Mouse (Mus musculus): ENCODE results near the gene Isg20. TPM values are rescaled to one million over a fixed set of nuclear protein-coding genes. Genes with fewer than 3 reads are reported as not detected.

Isg20 gene
- total and polyA plus RNA-seq, 2 experiments from 2014 or later: 0.38 to 0.87 TPM

DNA sequence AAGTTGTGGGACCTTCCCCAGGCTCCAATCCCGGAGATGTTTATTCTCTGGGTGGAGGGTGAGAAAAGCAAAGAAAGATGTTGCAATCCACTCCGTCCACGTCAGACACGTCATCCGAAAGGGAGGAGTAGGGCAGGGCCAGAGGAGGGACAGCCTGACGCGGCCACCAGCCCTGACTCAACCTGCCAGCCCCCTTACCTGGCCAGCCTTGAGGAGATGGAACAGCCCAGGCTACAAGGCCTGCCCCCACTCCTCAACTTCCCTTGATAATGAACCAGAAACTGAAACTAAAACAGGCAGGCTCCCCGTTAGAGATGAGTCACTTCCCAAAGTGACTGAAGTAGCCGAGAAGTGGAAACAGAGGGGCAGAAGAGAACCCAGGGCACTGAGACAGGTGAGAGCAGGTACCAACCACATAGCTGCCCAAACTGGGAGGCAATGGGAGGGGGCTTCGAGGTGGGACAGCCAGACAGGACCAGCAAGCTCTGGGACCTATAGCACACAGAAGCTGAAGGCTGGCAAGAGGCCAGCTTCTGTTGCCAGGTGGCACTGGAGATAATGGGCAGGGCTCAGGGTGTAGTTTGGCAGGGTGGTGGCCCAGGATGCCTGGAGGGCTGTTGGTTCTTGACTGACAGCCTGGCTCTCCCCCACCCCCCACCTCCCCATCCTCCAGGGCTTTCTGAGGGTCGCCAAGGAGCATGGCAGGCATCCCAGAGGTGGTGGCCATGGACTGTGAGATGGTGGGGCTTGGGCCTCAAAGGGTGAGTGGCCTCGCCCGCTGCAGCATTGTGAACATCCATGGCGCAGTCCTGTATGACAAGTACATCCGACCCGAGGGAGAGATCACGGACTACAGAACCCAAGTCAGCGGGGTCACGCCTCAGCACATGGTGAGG lies 673 bp downstream of the Isg20 start:
- no peak for TF ChIP-seq CTCF (IDR thresholded peaks at IDR 0.05; ENCODE audit: low read depth)
- DNase-seq (no peak), ATAC-seq (no peak)

DNA sequence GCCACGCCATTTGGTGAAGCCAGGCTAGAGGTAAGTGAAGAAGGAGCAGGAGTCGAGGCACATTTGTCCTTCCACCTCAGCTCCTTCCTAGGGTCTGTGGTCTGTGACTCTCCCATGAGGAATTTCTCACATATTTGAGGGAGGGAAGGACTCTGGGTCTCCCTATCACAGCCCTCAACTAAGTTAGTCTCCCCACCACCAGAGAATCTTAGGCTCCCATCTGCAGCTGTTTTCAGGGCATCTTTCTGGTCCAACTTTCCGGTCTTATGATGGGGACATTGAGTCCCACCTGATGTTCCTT lies 1.3 kb downstream of the Isg20 start:
- H3K4me2 ChIP-seq (ENCODE audit: low read depth): no peak overlapping the region
- H3K9me3 ChIP-seq (ENCODE audit: low read length): no peaks in the 10 kb centered on the region
- no peak overlapping the region for H3K9ac ChIP-seq
- H3K4me1 ChIP-seq (ENCODE audit: insufficient read depth): peaks cover 6% of the 10 kb centered on the region; the same call in 1 of the 2 replicates
- no peak for ATAC-seq
- no peak overlapping the region for H3K27ac ChIP-seq (ENCODE audit: low read depth, low read length)
- H3K36me3 ChIP-seq (ENCODE audit: insufficient read depth): 0 out of 2 replicates have a peak, but pooled peaks cover 5% of the 10 kb centered on the region
- no peak for DNase-seq
- TF ChIP-seq CTCF (IDR thresholded peaks at IDR 0.05; ENCODE audit: low read depth): no peak
- no peaks in the 10 kb centered on the region for H3K27me3 ChIP-seq (ENCODE audit: insufficient read depth, low read length)
- WGBS: 91% methylated on average over 3 of the region's 3 CpGs
- no peak overlapping the region for H3K4me3 ChIP-seq (ENCODE audit: low read depth, low read length)

More for the DNA sequence above, 673 bp downstream of the Isg20 start:
- H3K36me3 ChIP-seq (ENCODE audit: insufficient read depth): 0 out of 2 replicates have a peak, but pooled peaks cover 5% of the 10 kb centered on the region
- no peaks in the 10 kb centered on the region for H3K9me3 ChIP-seq (ENCODE audit: low read length)
- H3K4me2 ChIP-seq (ENCODE audit: low read depth): no peak overlapping the region
- H3K4me1 ChIP-seq (ENCODE audit: insufficient read depth): peaks cover 6% of the 10 kb centered on the region; the same call in 1 of the 2 replicates
- no peak overlapping the region for H3K27ac ChIP-seq (ENCODE audit: low read depth, low read length)
- H3K27me3 ChIP-seq (ENCODE audit: insufficient read depth, low read length): no peaks in the 10 kb centered on the region
- H3K9ac ChIP-seq: no peak overlapping the region
- 77% methylated on average over 19 of the region's 19 CpGs for WGBS
- H3K4me3 ChIP-seq (ENCODE audit: low read depth, low read length): no peak overlapping the region

DNA sequence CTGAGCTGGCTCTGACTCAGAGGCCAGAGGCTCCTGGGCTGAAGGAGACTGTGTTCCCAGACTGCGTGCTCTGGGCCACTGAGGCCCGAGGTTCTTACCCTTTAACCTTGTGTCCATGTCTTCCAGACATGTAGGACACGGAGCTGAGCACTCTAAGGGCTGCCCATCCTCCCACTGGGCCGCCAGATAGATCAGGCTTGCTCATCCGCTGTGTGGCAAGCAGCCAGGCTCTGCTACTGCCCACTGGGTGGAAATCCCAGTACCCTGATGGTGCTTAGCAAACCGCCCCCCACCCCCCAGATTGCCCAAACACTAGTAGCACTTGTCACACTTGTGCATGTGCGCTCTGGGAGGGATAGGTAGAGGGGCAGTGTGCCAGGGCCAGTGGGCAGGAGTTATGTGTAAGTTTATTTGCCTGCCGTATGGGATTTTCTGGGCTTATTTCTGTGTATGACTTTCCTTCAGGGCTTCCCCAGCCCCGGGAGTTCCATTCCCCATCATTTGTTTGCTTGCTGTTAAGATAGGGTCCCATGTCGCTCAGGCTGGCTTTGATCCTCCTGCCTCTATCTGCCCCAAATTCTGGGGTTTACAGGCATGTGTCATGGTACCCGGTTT lies 1.8 kb downstream of the Isg20 start:
- WGBS: 85% methylated on average over 11 of the region's 11 CpGs
- H3K36me3 ChIP-seq (ENCODE audit: insufficient read depth): 0 out of 2 replicates have a peak, but pooled peaks cover under 1% of the 10 kb centered on the region
- no peak overlapping the region for H3K27ac ChIP-seq (ENCODE audit: low read depth, low read length)
- ATAC-seq: no peak
- no peak for TF ChIP-seq CTCF (IDR thresholded peaks at IDR 0.05; ENCODE audit: low read depth)
- no peaks in the 10 kb centered on the region for H3K27me3 ChIP-seq (ENCODE audit: insufficient read depth, low read length)
- DNase-seq: no peak
- peaks cover 6% of the 10 kb centered on the region; the same call in 1 of the 2 replicates for H3K4me1 ChIP-seq (ENCODE audit: insufficient read depth)
- no peak overlapping the region for H3K9ac ChIP-seq
- no peak overlapping the region for H3K4me3 ChIP-seq (ENCODE audit: low read depth, low read length)
- no peaks in the 10 kb centered on the region for H3K9me3 ChIP-seq (ENCODE audit: low read length)
- no peak overlapping the region for H3K4me2 ChIP-seq (ENCODE audit: low read depth)

DNA sequence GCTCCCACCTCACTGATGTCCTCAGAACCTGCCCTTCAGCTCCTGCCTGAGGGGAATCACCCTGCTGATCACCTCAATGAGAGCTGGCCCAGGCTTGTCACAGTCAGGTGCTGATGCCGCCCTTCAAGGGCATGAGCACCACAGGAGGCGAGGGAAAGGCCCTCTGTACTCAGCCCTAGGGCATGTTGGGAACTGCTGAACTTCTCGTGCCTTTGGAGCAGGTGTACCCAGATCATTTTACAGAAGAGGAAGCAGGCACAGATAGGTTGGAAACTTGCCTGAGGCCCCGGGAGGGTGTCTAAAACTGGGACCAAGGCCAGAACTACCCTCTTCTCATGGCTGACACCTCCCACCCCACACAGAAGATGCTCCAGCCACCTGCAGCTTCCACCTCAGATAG lies 5.5 kb downstream of the Isg20 start:
- no peak for TF ChIP-seq CTCF (IDR thresholded peaks at IDR 0.05; ENCODE audit: low read depth)
- H3K9ac ChIP-seq: no peak overlapping the region
- no peaks in the 10 kb centered on the region for H3K27me3 ChIP-seq (ENCODE audit: insufficient read depth, low read length)
- H3K36me3 ChIP-seq (ENCODE audit: insufficient read depth): no peaks in the 10 kb centered on the region
- no peak overlapping the region for H3K4me2 ChIP-seq (ENCODE audit: low read depth)
- H3K27ac ChIP-seq (ENCODE audit: low read depth, low read length): no peak overlapping the region
- H3K4me3 ChIP-seq (ENCODE audit: low read depth, low read length): no peak overlapping the region
- 60% methylated on average over 4 of the region's 4 CpGs for WGBS
- ATAC-seq (no peak), DNase-seq (no peak)
- no peaks in the 10 kb centered on the region for H3K4me1 ChIP-seq (ENCODE audit: insufficient read depth)
- H3K9me3 ChIP-seq (ENCODE audit: low read length): no peaks in the 10 kb centered on the region

DNA sequence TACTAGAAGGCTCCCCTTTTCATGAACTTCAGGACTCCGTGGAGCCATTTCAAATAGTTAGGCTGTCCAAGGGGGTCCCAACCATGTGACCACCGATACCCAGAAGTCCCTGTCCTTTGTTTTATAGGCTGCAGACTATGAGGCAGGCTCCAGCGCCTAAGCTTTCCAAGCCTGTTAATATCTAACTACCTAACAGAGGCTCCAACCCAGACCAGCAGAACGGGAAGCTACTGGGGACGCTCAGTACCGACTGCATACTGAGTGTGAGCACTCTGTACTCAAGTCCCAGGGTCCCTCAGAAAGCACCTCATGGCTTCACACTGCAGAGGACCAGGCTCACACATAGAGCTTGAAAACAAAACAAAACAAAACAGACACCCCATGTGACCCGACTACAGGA lies 9.3 kb downstream of the Isg20 start:
- Histone ChIP-seq H3K27me3 (ENCODE audit: insufficient read depth, low read length) (no peaks in the 10 kb centered on the region), H3K4me1 (ENCODE audit: insufficient read depth) (no peaks in the 10 kb centered on the region), H3K4me3 (ENCODE audit: low read depth, low read length) (no peak overlapping the region), H3K36me3 (ENCODE audit: insufficient read depth) (no peaks in the 10 kb centered on the region), H3K9me3 (ENCODE audit: low read length) (no peaks in the 10 kb centered on the region), H3K27ac (ENCODE audit: low read depth, low read length) (no peak overlapping the region), H3K4me2 (ENCODE audit: low read depth) (no peak overlapping the region), H3K9ac (no peak overlapping the region)
- no peak for TF ChIP-seq CTCF (IDR thresholded peaks at IDR 0.05; ENCODE audit: low read depth)
- DNase-seq: no peak
- WGBS: 82% methylated on average over 7 of the region's 7 CpGs
- ATAC-seq: no peak

DNA sequence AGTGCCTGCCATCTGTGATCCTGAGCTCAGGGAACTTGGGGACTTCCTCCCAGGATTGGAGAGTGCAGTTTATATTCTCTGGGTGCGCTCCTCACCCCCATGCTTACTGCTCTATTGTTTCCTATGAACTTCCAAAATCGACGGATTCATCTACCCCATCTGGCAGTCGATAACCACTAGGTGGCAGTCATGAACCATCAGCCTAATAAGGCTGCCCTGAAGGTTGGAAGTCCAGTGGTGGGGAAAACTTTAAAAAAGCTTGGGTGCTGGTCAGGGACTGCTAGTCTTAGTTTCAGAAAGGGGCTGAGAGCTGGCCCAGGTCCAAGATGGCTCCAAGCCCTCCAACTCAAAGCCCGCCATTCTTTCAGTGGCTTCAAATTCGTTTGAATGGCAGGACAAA lies 11.1 kb downstream of the Isg20 start:
- Histone ChIP-seq H3K4me1 (ENCODE audit: insufficient read depth) (no peaks in the 10 kb centered on the region), H3K4me3 (ENCODE audit: low read depth, low read length) (no peak overlapping the region), H3K36me3 (ENCODE audit: insufficient read depth) (no peaks in the 10 kb centered on the region), H3K9ac (no peak overlapping the region), H3K4me2 (ENCODE audit: low read depth) (no peak overlapping the region), H3K27ac (ENCODE audit: low read depth, low read length) (no peak overlapping the region), H3K27me3 (ENCODE audit: insufficient read depth, low read length) (no peaks in the 10 kb centered on the region), H3K9me3 (ENCODE audit: low read length) (no peaks in the 10 kb centered on the region)
- 5% methylated on average over 6 of the region's 6 CpGs for WGBS
- DNase-seq (peak; percentile 89), ATAC-seq (peak; percentile 49)
- TF ChIP-seq CTCF (IDR thresholded peaks at IDR 0.05; ENCODE audit: low read depth): peak; percentile 97

DNA sequence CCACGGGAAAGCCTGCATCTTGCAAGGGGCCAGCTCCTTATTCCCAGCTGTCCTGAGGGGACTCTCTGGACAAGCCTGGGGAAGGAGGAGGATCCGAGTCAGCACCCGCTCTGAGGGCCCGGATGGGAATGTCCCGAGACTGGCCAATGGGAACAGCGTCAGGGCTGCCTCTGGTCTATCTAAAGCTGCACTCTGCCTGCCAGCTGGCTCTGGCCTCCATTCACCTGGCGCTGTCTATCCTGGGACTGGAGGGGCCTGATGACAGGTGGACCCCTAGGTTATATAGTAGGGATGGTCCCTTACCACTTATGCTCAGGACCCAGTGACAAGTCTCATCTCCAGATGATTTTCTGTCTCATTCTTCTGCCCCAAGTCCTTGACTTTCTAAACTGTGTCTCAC lies 11.6 kb downstream of the Isg20 start:
- no peak for DNase-seq
- H3K27ac ChIP-seq (ENCODE audit: low read depth, low read length): no peak overlapping the region
- no peaks in the 10 kb centered on the region for H3K27me3 ChIP-seq (ENCODE audit: insufficient read depth, low read length)
- H3K4me1 ChIP-seq (ENCODE audit: insufficient read depth): no peaks in the 10 kb centered on the region
- no peak overlapping the region for H3K9ac ChIP-seq
- H3K4me3 ChIP-seq (ENCODE audit: low read depth, low read length): no peak overlapping the region
- ATAC-seq: no peak; the same call in 1 of the 2 replicates
- no peaks in the 10 kb centered on the region for H3K9me3 ChIP-seq (ENCODE audit: low read length)
- no peak overlapping the region for H3K4me2 ChIP-seq (ENCODE audit: low read depth)
- TF ChIP-seq CTCF (IDR thresholded peaks at IDR 0.05; ENCODE audit: low read depth): no peak
- 64% methylated on average over 7 of the region's 7 CpGs for WGBS
- H3K36me3 ChIP-seq (ENCODE audit: insufficient read depth): no peaks in the 10 kb centered on the region
